19 mouse cellular contexts compared by ENCODE assay signal in genomic region chr5:42575971-42576370, GRCm38 (mm10).
DNase-seq lines count a peak whose midpoint lies in the region.
"Had no signal": no experiment of that assay in that cellular context is flagged by ENCODE, and none has a peak within 500 bp of the region (broad histone marks: within the 10 kb centered on the region; RNA-seq: fewer than 3 reads in every experiment).

No protein-coding gene starts in this region.

- DNase-seq in heart, adult 11 months: peak; percentile 41
- no peak for DNase-seq in heart, postnatal 36 days
- DNase-seq in brain, embryonic 18.5 days (ENCODE audit: low read depth, low spot score): peak; percentile 8
- DNase-seq in layer of hippocampus, adult 18-20 months (ENCODE audit: low spot score in 2 of 2): peak; percentile 38 to 65
- peak; percentile 17 for DNase-seq in telencephalon, adult 2 months (ENCODE audit: low read depth, low spot score)
- DNase-seq in liver: no peak
- DNase-seq in cerebellum, postnatal 10 days: no peak
- DNase-seq: adrenal gland, adult 8-10 months; B cell, adult 2 months; cerebellum, adult 2 months; cerebellum, postnatal 36 days; gastrocnemius, postnatal 14 days; kidney, adult 9 months; kidney, postnatal 10 days; lung, embryonic 14.5 days; lung, postnatal 14 days; midbrain, embryonic 14.5 days; thymus, adult 18-20 months; thymus, postnatal 25 days had no signal

- intact Hi-C loops in heart, postnatal 36 days (cut with DNase I): no loop called here

Comparison
In these comparisons a context has a peak if more than half of its experiments do, and no peak if none do; other contexts are left out.
1. DNase-seq: peak in heart, adult 11 months (single experiment), brain, embryonic 18.5 days (single experiment), layer of hippocampus, adult 18-20 months (2 of 2) and telencephalon, adult 2 months (single experiment); none in heart, postnatal 36 days (0 of 2), liver (single experiment) and cerebellum, postnatal 10 days (0 of 2).